In the genomic region with DNA sequence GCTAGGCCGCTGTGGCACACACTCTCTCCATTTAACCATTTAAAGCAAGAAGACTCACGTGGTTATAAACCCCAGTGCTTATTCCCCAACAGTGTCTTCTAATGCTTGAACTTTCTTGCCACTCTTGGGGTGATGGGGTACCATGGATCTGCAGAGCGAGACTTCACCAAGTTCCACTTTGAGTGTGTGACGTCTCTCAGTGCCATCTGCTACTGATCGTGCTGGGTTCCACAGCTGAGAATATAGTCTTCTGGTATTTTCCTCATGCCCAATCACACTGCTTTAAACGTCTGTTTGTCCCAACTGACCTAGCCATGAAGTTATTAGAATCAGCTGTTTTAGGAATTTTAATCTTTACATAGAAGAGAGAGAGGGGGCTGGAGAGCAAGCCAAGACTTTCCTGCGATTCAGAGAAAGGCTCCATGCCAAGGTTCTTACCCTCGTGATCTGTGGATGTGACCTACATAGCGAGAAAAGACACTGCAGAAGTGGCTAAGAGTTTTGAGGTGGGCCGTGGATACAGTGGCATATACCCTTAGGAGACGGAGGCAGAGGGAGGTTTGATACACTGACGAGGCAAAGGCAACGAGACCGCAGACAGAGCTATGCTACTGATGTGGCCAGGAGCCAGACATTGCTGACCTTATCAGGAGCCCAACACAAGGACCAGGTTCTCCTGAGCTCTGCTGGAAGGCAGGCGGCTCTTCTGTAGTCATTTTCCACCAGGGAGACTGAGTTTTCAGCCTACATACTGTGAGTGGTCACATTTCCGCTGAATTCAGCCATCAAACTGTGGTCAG, we compare ENCODE assay signal across 8 mouse cellular contexts. TPM values are rescaled to one million over a fixed set of nuclear protein-coding genes. Genes with fewer than 3 reads are reported as not detected.
DNase-seq lines count a peak whose midpoint lies in the region; ATAC-seq and TF ChIP-seq lines count a peak whose summit lies in the region.
"Had no signal": no experiment of that assay in that cellular context is flagged by ENCODE, and none has a peak within 500 bp of the region (broad histone marks: within the 10 kb centered on the region; RNA-seq: fewer than 3 reads in every experiment).

No protein-coding gene starts in this region.

- peak; percentile 30 for DNase-seq in right cerebral cortex, adult 18-20 months
- DNase-seq in right cerebral cortex, postnatal 4 days = no peak
- peak; percentile 70 for DNase-seq in cerebellum, adult 8-10 months
- no peak for DNase-seq in urinary bladder, postnatal 10 days (ENCODE audit: low spot score)

- peak overlapping the region; percentile 47 for H3K4me2 ChIP-seq in heart, embryonic 15.5 days
- peak overlapping the region; percentile 66 for H3K4me2 ChIP-seq in myocyte (ENCODE audit: low read depth)
- no peak overlapping the region for H3K4me2 ChIP-seq in hindbrain, embryonic 13.5 days
- H3K4me2 ChIP-seq: forebrain, embryonic 13.5 days had no signal

- H3K4me3 ChIP-seq in heart, embryonic 15.5 days = no peak overlapping the region
- no peak overlapping the region for H3K4me3 ChIP-seq in myocyte
- no peak overlapping the region for H3K4me3 ChIP-seq in hindbrain, embryonic 13.5 days
- H3K4me3 ChIP-seq: forebrain, embryonic 13.5 days had no signal

- H3ac ChIP-seq in myocyte (ENCODE audit: control insufficient read depth, insufficient read length) = no peak overlapping the region

- no peaks in the 10 kb centered on the region for H3K27me3 ChIP-seq in heart, embryonic 15.5 days
- H3K27me3 ChIP-seq in myocyte (ENCODE audit: control insufficient read depth, insufficient read depth, insufficient read length) = no peaks in the 10 kb centered on the region
- no peaks in the 10 kb centered on the region for H3K27me3 ChIP-seq in hindbrain, embryonic 13.5 days
- H3K27me3 ChIP-seq: forebrain, embryonic 13.5 days had no signal

- H3K36me3 ChIP-seq in heart, embryonic 15.5 days = no peaks in the 10 kb centered on the region
- H3K36me3 ChIP-seq in myocyte (ENCODE audit: control insufficient read depth, insufficient read depth) = no peaks in the 10 kb centered on the region
- no peaks in the 10 kb centered on the region for H3K36me3 ChIP-seq in hindbrain, embryonic 13.5 days

- H3K4me1 ChIP-seq in heart, embryonic 15.5 days (replicated peaks) = peaks cover 41% of the 10 kb centered on the region
- no peaks in the 10 kb centered on the region; the same call in 1 of the 2 replicates for H3K4me1 ChIP-seq in hindbrain, embryonic 13.5 days (replicated peaks)

- no peaks in the 10 kb centered on the region for H3K79me2 ChIP-seq in myocyte (ENCODE audit: control insufficient read depth, insufficient read depth)

- no peaks in the 10 kb centered on the region for H3K9me3 ChIP-seq in heart, embryonic 15.5 days (replicated peaks)
- no peaks in the 10 kb centered on the region for H3K9me3 ChIP-seq in hindbrain, embryonic 13.5 days

- peak; percentile 45 for ATAC-seq in heart, embryonic 15.5 days (replicated peaks; ENCODE audit: insufficient number of reproducible peaks, insufficient read depth, low FRiP score, low read depth)
- no peak for ATAC-seq in hindbrain, embryonic 13.5 days (ENCODE audit: low FRiP score)
- ATAC-seq: forebrain, embryonic 13.5 days had no signal

- H3K9ac ChIP-seq in heart, embryonic 15.5 days = no peak overlapping the region
- no peak overlapping the region for H3K9ac ChIP-seq in hindbrain, embryonic 13.5 days
- H3K9ac ChIP-seq: forebrain, embryonic 13.5 days had no signal

- peak overlapping the region; percentile 73 for H3K27ac ChIP-seq in heart, embryonic 15.5 days
- H3K27ac ChIP-seq in hindbrain, embryonic 13.5 days = no peak overlapping the region
- H3K27ac ChIP-seq: forebrain, embryonic 13.5 days had no signal

- TF ChIP-seq POLR2A in myocyte (IDR thresholded peaks at IDR 0.05; ENCODE audit: insufficient read length, low read depth) = no peak

- WGBS in heart, embryonic 15.5 days = 37% methylated on average over 16 of the region's 16 CpGs
- 83% methylated on average over 16 of the region's 16 CpGs for WGBS in hindbrain, embryonic 13.5 days

TF ChIP-seq in myocyte, 11 proteins besides CTCF, POLR2A, EP300 and RAD21:
- TF ChIP-seq USF1 (IDR thresholded peaks at IDR 0.05; ENCODE audit: low read depth) = peak; percentile 10
- TF ChIP-seq SRF (IDR thresholded peaks at IDR 0.05; ENCODE audit: control insufficient read depth, insufficient read length, low read depth) = no peak
- no peak for TF ChIP-seq TCF12 (IDR thresholded peaks at IDR 0.05; ENCODE audit: insufficient read depth, poor library complexity, severe bottlenecking)
- no peak for TF ChIP-seq POLR2AphosphoS2 (IDR thresholded peaks at IDR 0.05; ENCODE audit: insufficient read length, low read depth)
- TF ChIP-seq MAX (IDR thresholded peaks at IDR 0.05; ENCODE audit: low read depth) = no peak
- no peak for TF ChIP-seq CEBPB (IDR thresholded peaks at IDR 0.05; ENCODE audit: insufficient read depth, poor library complexity, severe bottlenecking)
- TF ChIP-seq MYOD1 (IDR thresholded peaks at IDR 0.05; ENCODE audit: control insufficient read depth in 1 of 3, insufficient read length in 2 of 3, low read depth in 2 of 3) = peak in 1 of 3 experiments; percentile 2

RNA-seq across cellular contexts. Expression of a gene that starts 10.3 kb away (rescaled TPM):
- polyA plus RNA-seq in heart, embryonic 15.5 days (2015; fragmentation: Nextera tagmentation; extraction: Ambion mirVana) = 27.1 and 27.7 TPM in 2 replicates
- polyA plus RNA-seq in myocyte (2012; fragmentation: generic; extraction: Trizol) = 25.4 TPM
- 43.3 and 44.5 TPM in 2 replicates for polyA plus RNA-seq in hindbrain, embryonic 13.5 days (2015; fragmentation: Nextera tagmentation; extraction: Ambion mirVana)

RNA-seq across cellular contexts. Expression of a gene that starts 21.2 kb away (rescaled TPM):
- 36.4 and 42.3 TPM in 2 replicates for polyA plus RNA-seq in heart, embryonic 15.5 days (2015; fragmentation: Nextera tagmentation; extraction: Ambion mirVana)
- 52.8 TPM for polyA plus RNA-seq in myocyte (2012; fragmentation: generic; extraction: Trizol)
- 178 and 184 TPM in 2 replicates for polyA plus RNA-seq in hindbrain, embryonic 13.5 days (2015; fragmentation: Nextera tagmentation; extraction: Ambion mirVana)

Comparison
In these comparisons a context has a peak if more than half of its experiments do, and no peak if none do; other contexts are left out.
1. DNase-seq: peak in right cerebral cortex, adult 18-20 months (single experiment) and cerebellum, adult 8-10 months (single experiment); none in right cerebral cortex, postnatal 4 days (single experiment) and urinary bladder, postnatal 10 days (single experiment).